Mouse (Mus musculus) liver, adult 2 months (tissue): ENCODE data around the gene Khdc4.

Experiments used
- CTCF ChIP-seq: fragments of 200-500 bp; IDR thresholded peaks from 2 replicates; pipeline ENCODE4 v1.5.1; 2011; ENCODE audit warnings: low read depth, low read length, control low read depth
- POLR2A ChIP-seq: fragments of 200-500 bp; IDR thresholded peaks from 2 replicates; pipeline ENCODE4 v1.6.1; 2011; ENCODE audit warnings: low read length, control low read depth; ENCODE audit not compliant: insufficient read depth; ENCODE audit errors: extremely low read depth

DNA sequence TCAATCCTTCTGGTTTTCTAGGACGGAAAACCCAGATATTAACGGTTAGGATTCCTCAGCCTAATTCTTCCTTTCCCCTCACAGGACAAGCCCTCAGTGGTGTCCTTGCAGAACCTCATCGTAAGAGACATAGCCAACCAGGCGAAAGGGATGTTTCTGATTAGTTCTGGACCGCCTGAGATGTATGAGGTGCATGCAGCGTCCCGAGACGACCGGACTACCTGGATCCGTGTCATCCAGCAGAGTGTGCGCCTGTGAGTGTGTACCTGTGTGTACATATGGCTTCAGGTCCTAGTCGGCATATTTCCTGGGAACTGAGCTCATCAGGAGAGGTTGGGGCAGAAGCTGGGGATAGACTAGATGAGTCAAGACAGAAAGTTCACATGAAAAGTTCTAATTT is 46.4 kb upstream of the Khdc4 start:
- TF ChIP-seq CTCF (no peak), POLR2A (no peak)
